Mouse (Mus musculus): ENCODE results near the gene Zscan2.

DNA sequence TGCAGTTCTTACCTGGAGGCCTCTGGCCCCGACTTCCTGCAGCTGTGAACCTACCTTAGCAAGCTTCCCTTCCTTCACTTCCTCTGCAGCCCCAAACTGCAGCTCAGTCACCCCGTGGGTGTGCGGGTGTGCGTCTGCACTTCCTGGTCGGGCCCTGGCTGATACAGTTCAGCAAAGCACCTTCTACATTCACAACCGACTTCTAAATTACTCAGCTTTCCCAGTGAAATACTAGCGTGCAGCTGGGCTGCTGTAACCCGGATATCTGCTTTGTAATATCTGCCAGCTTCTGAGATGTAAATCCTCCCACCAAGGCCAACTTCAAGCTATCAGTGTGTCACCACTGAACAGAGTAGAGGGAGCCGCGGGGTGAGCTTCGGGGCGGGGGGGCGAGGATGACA, 29.1 kb downstream of the Zscan2 start:
- TF ChIP-seq CTCF (IDR thresholded peaks at IDR 0.05; ENCODE audit: low read depth) (no peak), EP300 (optimal IDR thresholded peaks at IDR 0.05) (no peak)
